Mouse (Mus musculus) retina, embryonic 14.5 days (tissue): ENCODE measurements at regions not wholly inside any gene's neighbourhood (a gene's known extent, or its start where the extent isn't known, plus 50 kb on each side); places are given as distances from the start of the nearest gene placed in this dataset.

Experiments used
- DNase-seq: peaks from one replicate; pipeline ENCODE4 v3.0.0-alpha.2; 2015; ENCODE audit warnings: low spot score

DNA sequence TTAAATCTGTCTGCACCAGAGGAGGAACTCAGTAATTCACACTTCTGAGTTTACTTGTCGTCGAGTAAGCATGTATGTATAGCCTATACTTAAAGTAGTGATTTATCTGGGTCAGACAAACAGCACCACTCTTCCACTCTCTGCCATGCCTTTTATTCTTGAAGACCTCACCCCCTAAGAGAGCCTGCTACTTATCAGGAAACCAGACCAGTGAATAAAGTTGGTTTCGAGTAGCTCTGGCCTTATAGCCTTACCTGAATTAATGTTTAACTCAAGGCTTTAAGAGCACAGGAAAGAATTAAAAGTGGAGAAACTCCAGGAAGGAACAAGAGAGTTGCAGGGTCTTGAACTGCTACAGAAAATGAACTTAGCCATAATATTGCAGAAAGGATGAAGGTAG is 398.1 kb downstream of the Lmo4 start:
- no peak for DNase-seq

DNA sequence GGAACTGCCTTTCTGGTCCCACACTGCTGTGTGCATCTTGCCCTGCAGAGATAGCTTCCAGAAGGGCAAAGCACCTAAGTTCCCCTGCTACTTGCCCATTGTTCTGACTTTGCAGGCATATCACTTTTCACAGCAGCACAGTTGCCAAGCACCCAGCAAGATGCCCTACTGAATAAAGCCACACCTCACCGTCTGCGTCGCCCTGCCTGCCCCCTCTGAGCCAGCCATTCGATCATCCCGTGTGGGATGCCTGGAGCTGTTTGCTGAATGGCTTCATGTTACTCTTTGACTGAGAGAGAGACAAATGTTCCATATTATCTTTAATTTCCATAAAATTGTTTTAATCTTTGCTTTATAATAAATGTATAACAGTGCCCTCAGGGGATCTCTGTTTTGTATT is 407.2 kb downstream of the Lmo4 start:
- no peak for DNase-seq

DNA sequence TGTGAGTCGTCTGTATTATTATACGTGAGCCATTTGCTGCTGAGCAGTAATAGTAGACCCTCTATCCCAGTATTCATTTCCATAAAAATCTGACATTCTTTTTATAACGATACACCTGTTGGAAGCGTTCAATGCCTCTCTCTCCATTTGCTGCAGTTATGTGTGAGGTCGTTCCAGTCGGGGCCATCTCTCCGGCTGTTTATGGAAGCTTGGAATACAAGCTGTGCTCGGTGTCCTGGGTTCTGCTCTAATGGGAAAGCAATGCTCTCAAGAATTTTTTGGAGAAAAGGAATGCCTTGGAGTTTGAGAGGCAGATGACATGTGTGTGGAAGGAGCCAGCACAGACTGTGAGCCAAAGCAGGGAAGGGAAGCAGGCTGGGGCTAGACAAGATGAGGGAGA is 414.1 kb downstream of the Lmo4 start:
- no peak for DNase-seq

DNA sequence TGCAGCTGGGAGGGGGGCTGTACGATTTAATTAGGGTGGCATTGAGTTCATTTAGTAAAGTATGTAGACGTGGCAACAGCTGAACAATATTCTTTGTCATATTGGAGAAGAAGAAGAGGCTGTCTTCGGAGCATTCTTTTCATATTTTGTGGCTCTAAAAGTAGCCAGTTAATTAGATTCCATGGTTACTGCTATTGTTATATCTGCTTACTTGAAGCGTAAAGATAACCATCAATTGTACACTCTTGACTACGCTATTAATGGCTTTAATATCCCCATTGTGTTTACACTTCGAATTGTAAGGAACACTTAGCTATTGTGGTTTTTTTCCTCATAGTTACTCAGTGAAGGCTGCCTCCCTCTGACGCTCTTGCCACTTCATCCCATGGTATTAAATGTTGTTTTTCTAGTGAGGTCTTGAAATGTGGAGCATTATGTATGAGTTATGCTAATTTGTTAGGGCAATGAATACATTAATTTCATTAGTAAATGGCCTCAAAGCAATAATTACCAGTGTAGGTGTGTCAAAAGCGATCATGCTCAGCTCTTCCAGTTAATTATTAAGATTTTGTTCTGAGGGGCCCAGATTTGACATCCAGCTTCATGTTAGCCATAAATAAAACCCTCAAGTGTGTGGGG is 415.0 kb downstream of the Lmo4 start:
- peak; percentile 59 for DNase-seq

GRCm38 (mm10) chr3:143786889-143787288 is 418.1 kb downstream of the Lmo4 start:
- no peak for DNase-seq

- no peak for DNase-seq
Observed at GRCm38 (mm10) chr3:143784353-143784791, 420.6 kb downstream of the Lmo4 start.

DNA sequence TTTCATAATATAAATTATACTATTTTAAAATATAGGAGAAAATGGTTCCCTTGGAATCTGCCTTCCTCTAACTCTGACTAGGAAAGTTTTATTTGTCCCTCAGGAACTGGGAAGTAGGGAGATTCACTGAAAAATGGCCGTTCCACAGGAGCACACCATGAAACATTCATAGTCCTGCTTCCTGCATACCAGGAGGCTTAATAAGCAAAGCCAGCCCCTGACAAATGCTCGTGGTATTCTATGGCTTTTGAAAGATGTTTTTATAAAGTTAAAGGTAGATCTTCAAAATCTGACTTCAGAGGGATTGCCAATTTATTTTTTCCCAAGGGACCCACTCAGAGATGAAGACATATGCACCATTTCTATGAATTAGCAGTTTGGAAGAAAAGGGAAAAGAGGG is 426.9 kb downstream of the Lmo4 start:
- DNase-seq = no peak

DNA sequence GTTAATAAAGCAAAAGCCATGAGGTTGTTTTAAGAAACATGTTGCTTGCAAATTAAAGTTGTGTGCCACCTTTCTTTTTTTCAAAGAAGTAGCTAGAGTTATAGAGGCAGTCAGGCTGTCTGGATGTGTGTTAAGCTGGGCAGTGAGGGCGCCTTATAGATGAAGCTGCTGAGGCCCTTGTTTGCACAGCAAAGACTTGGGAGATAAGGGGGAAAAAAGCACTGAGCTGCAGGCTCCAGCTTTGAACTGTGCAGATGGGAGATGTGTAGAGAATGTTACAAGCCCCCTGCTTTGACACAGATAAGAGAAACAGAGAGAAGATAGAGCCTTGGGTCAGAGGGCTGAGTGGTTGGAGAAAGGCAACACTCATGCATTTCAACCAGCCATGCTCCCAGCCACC is 445.7 kb downstream of the Lmo4 start:
- DNase-seq = no peak

DNA sequence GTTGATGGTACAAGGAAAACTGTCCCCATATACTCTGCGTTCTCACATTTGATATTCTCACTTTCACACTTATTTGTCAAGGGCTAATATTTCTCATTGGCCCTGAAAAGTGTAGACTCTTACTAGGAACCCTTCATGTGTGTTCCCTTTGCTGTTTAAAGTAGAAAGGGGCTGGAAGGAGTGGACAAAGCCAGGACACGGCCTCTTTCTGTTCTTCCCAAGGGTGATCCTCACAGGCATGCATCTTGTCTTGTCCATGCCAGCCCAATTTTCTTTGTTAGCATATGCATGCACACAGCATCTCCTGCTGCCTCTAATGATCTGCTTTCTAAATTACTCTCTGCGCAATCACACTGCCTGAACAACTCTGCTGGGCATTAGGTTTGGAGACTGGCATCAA is 451.8 kb downstream of the Lmo4 start:
- no peak for DNase-seq

DNA sequence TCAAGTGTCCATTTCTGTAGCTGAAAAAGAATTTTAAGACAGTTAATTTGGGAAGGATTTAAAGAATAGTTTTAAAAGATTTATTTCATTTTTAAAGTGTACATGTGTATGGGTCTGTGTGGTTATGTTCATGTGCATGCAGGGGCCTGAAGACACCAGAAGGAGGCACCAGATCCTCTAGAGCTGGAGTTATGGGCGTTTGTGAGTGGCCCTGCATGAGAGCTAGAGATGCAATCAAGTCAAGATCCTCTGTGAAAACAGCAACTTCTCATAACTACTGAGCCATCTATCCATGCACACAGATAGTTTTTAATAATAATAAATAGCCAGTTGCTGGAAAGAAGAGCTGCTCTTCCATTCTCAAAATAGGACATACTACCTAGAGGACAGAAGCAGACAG is 452.4 kb downstream of the Lmo4 start:
- DNase-seq = no peak

GRCm38 (mm10) chr3:143750128-143750527 is 454.9 kb downstream of the Lmo4 start:
- DNase-seq = no peak

GRCm38 (mm10) chr3:143743649-143744048 is 461.4 kb downstream of the Lmo4 start:
- DNase-seq = no peak

GRCm38 (mm10) chr3:143742786-143743571 is 462.0 kb downstream of the Lmo4 start:
- DNase-seq = peak; percentile 14

GRCm38 (mm10) chr3:143738676-143739075 is 466.3 kb downstream of the Lmo4 start:
- no peak for DNase-seq

DNA sequence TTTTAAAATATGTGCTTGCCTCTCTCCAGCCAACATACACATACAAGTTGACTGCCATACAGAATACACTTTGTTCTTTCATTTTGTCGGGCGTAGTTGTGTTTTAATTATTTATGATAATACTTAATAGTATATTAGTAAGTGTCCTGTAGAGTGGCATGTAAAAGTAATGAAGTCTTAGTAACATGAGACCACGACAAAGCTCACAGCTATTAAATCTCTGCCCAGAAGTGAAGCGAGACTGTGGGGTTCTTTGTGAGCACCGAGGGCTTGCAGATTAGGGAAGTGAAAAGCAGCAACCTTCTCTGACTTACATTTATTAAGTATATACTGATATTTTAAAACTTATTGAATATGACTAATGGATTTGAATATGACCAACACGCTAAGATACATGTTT is 467.2 kb downstream of the Lmo4 start:
- DNase-seq = no peak

DNA sequence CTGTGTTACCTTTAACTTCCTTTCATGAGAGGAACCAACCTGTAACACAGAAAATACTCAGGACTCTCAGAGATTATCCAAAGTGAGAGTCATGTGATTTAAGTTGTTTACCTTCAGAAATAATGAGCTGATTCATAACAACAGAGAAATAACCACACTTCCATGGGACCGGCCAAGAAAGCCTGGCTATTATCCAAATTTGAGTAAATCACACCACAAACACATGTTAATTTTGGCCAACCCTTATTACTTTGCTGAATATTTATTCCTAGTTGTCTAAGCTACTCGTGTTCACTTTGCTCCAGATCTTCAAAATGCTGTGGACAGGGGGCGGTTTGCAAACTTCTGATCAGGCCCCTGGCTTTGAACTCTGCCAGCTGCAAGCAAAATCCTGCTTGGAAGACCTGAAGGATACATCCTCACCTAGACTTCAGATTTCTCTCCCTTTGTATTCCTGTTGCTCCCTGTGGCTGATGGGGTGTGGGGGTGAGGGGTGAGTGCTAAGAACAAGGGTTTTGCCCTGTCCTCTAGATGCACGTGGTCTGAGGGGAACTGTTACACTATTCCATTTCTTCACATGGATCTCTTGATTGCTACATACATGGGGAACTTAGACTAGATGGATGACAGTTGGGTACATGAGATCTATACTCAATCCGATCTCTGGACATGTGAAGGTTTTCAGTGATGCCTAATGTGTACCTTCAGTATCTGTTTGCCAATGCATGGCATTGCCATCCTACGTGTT is 468.2 kb downstream of the Lmo4 start:
- no peak for DNase-seq

GRCm38 (mm10) chr3:143734791-143735190 is 470.2 kb downstream of the Lmo4 start:
- no peak for DNase-seq

GRCm38 (mm10) chr3:143732966-143733725 is 471.9 kb downstream of the Lmo4 start:
- no peak for DNase-seq

DNA sequence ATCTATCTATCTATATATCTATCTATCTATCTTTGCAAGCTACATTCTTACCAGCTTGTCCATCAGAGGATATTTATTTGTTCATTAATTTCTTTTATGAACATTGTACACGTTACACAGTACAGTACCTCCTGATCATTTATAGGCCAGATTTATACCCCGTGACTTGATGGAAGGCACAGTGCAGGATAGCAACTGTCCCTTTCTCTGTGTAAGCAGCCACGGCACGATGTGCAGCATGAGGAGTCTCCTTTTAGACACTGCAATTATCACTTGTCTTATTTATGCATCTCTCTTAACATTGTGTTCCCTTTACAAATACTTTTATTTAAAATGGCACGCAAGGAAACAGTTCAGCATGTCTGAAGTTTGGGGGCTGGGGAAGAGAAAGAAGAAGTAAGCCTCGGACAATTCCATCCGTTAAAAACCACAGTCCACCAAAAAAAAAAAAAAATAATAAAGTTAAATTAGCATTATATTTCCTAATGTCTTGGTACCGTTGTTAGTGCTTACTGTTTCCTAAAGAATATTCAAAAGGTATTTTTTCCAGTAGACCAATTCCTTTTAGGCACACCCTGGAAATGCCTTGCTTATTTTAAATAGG is 475.4 kb downstream of the Lmo4 start:
- DNase-seq = no peak

GRCm38 (mm10) chr3:143722571-143722970 is 482.4 kb downstream of the Lmo4 start:
- DNase-seq = no peak

- DNase-seq = no peak
Observed at GRCm38 (mm10) chr3:143722082-143722481, 482.9 kb downstream of the Lmo4 start.

- no peak for DNase-seq
Observed at GRCm38 (mm10) chr3:143713183-143713582, 491.8 kb downstream of the Lmo4 start.
